Mouse (Mus musculus): ENCODE measurements around the gene Spin1. TPM values are rescaled to one million over a fixed set of nuclear protein-coding genes. Genes with fewer than 3 reads are reported as not detected.

The Spin1 gene
- polyA plus RNA-seq, 1 experiment from 2014 or later = 131 TPM

- no peak overlapping the region for H3K9ac ChIP-seq
- H3K36me3 ChIP-seq = peaks cover 65% of the 10 kb centered on the region
- no peak for ATAC-seq (ENCODE audit: low FRiP score, low read depth)
Measured at GRCm38 (mm10) chr13:51155178-51156013, 54.7 kb downstream of the Spin1 start.

GRCm38 (mm10) chr13:51156014-51156386 is 55.3 kb downstream of the Spin1 start:
- H3K4me2 ChIP-seq (replicated peaks) = no peak overlapping the region
- 96% methylated on average over 6 of the region's 6 CpGs for WGBS
- no peaks in the 10 kb centered on the region for H3K9me3 ChIP-seq
- H3K9ac ChIP-seq = no peak overlapping the region
- H3K27ac ChIP-seq = no peak overlapping the region
- no peak for ATAC-seq (ENCODE audit: low FRiP score, low read depth)
- H3K4me3 ChIP-seq = no peak overlapping the region
- no peaks in the 10 kb centered on the region for H3K4me1 ChIP-seq
- H3K36me3 ChIP-seq = peaks cover 59% of the 10 kb centered on the region
- H3K27me3 ChIP-seq = no peaks in the 10 kb centered on the region

More at GRCm38 (mm10) chr13:51155178-51156013, 54.7 kb downstream of the Spin1 start:
- Histone ChIP-seq H3K4me3 (no peak overlapping the region), H3K4me1 (no peaks in the 10 kb centered on the region), H3K27me3 (no peaks in the 10 kb centered on the region), H3K9me3 (no peaks in the 10 kb centered on the region), H3K27ac (no peak overlapping the region), H3K4me2 (replicated peaks) (no peak overlapping the region)
- 91% methylated on average over 15 of the region's 15 CpGs for WGBS

GRCm38 (mm10) chr13:51157291-51157690 is 56.6 kb downstream of the Spin1 start:
- no peak overlapping the region for H3K27ac ChIP-seq
- H3K4me3 ChIP-seq = no peak overlapping the region
- no peaks in the 10 kb centered on the region for H3K27me3 ChIP-seq
- no peak overlapping the region for H3K9ac ChIP-seq
- H3K9me3 ChIP-seq = no peaks in the 10 kb centered on the region
- WGBS = 81% methylated on average over 3 of the region's 3 CpGs
- H3K4me2 ChIP-seq (replicated peaks) = no peak overlapping the region
- no peak for ATAC-seq (ENCODE audit: low FRiP score, low read depth)
- H3K4me1 ChIP-seq = no peaks in the 10 kb centered on the region
- H3K36me3 ChIP-seq = peaks cover 61% of the 10 kb centered on the region

GRCm38 (mm10) chr13:51161672-51162071 is 61.0 kb downstream of the Spin1 start:
- Histone ChIP-seq H3K4me2 (replicated peaks) (no peak overlapping the region), H3K9me3 (no peaks in the 10 kb centered on the region), H3K9ac (no peak overlapping the region), H3K4me1 (no peaks in the 10 kb centered on the region), H3K36me3 (peaks cover 32% of the 10 kb centered on the region), H3K27ac (no peak overlapping the region), H3K27me3 (no peaks in the 10 kb centered on the region), H3K4me3 (no peak overlapping the region)
- ATAC-seq (ENCODE audit: low FRiP score, low read depth) = no peak
- WGBS = 78% methylated on average over 2 of the region's 2 CpGs

- H3K4me3 ChIP-seq = no peak overlapping the region
- no peaks in the 10 kb centered on the region for H3K4me1 ChIP-seq
- H3K4me2 ChIP-seq (replicated peaks) = no peak overlapping the region
- H3K27me3 ChIP-seq = no peaks in the 10 kb centered on the region
- H3K27ac ChIP-seq = no peak overlapping the region
- H3K9me3 ChIP-seq = no peaks in the 10 kb centered on the region
- no peak overlapping the region for H3K9ac ChIP-seq
- no peak for ATAC-seq (ENCODE audit: low FRiP score, low read depth)
- WGBS = 84% methylated on average over 6 of the region's 6 CpGs
- peaks cover 30% of the 10 kb centered on the region for H3K36me3 ChIP-seq
Measured at GRCm38 (mm10) chr13:51162246-51162645, 61.6 kb downstream of the Spin1 start.

GRCm38 (mm10) chr13:51166711-51167110 is 66.0 kb downstream of the Spin1 start:
- Histone ChIP-seq H3K4me2 (replicated peaks) (no peak overlapping the region), H3K27me3 (peaks cover 5% of the 10 kb centered on the region), H3K9me3 (no peaks in the 10 kb centered on the region), H3K36me3 (peaks cover 12% of the 10 kb centered on the region), H3K4me3 (no peak overlapping the region), H3K9ac (no peak overlapping the region), H3K4me1 (peaks cover 16% of the 10 kb centered on the region), H3K27ac (no peak overlapping the region)
- ATAC-seq (ENCODE audit: low FRiP score, low read depth) = no peak
- 55% methylated on average over 11 of the region's 11 CpGs for WGBS

GRCm38 (mm10) chr13:51170215-51170614 is 69.5 kb downstream of the Spin1 start:
- Histone ChIP-seq H3K4me3 (peak overlapping the region; percentile 48), H3K4me1 (peaks cover 24% of the 10 kb centered on the region)
- no peak for ATAC-seq (ENCODE audit: low FRiP score, low read depth)

GRCm38 (mm10) chr13:51170691-51171680 is 70.3 kb downstream of the Spin1 start, which contains the start of gene Nxnl2:
TSS of gene Nxnl2 (plus strand) at chr13:51171022.
- no peak within 1 kb of the TSS for H3K27ac ChIP-seq
- no peaks in the 10 kb centered on the region for H3K36me3 ChIP-seq
- H3K9ac ChIP-seq = peak within 1 kb of the TSS; percentile 70
- peak within 1 kb of the TSS; percentile 48 for H3K4me3 ChIP-seq
- H3K4me1 ChIP-seq = peaks cover 24% of the 10 kb centered on the region
- H3K9me3 ChIP-seq = peaks cover 4% of the 10 kb centered on the region; the same call in 1 of the 2 replicates
- WGBS = under 1% methylated on average over 56 of the region's 64 CpGs
- peak within 1 kb of the TSS; percentile 85 for H3K4me2 ChIP-seq (replicated peaks)
- peak; percentile 86 for ATAC-seq (ENCODE audit: low FRiP score, low read depth)
- H3K27me3 ChIP-seq = peaks cover 13% of the 10 kb centered on the region

More at GRCm38 (mm10) chr13:51170215-51170614, 69.5 kb downstream of the Spin1 start:
- Histone ChIP-seq H3K9me3 (peaks cover 4% of the 10 kb centered on the region; the same call in 1 of the 2 replicates), H3K9ac (0 out of 2 replicates have a peak overlapping the region, but pooled peaks have one; percentile 70), H3K4me2 (replicated peaks) (peak overlapping the region; percentile 85), H3K27me3 (peaks cover 13% of the 10 kb centered on the region), H3K27ac (no peak overlapping the region), H3K36me3 (no peaks in the 10 kb centered on the region)
- 41% methylated on average over 11 of the region's 11 CpGs for WGBS

GRCm38 (mm10) chr13:51172601-51173000 is 71.9 kb downstream of the Spin1 start:
- WGBS = 76% methylated on average over 7 of the region's 7 CpGs
- H3K27me3 ChIP-seq = peaks cover 13% of the 10 kb centered on the region
- H3K4me3 ChIP-seq = no peak overlapping the region
- ATAC-seq (ENCODE audit: low FRiP score, low read depth) = no peak
- no peak overlapping the region for H3K27ac ChIP-seq
- no peak overlapping the region for H3K9ac ChIP-seq
- H3K4me2 ChIP-seq (replicated peaks) = peak overlapping the region; percentile 85; the same call in 1 of the 2 replicates
- no peaks in the 10 kb centered on the region for H3K36me3 ChIP-seq
- H3K9me3 ChIP-seq = peaks cover 9% of the 10 kb centered on the region
- peaks cover 24% of the 10 kb centered on the region for H3K4me1 ChIP-seq

- Histone ChIP-seq H3K4me2 (replicated peaks) (no peak overlapping the region), H3K9me3 (peaks cover 5% of the 10 kb centered on the region; the same call in 1 of the 2 replicates), H3K4me1 (no peaks in the 10 kb centered on the region), H3K36me3 (no peaks in the 10 kb centered on the region), H3K27me3 (no peaks in the 10 kb centered on the region), H3K4me3 (no peak overlapping the region), H3K27ac (no peak overlapping the region), H3K9ac (no peak overlapping the region)
- WGBS = 84% methylated on average over 10 of the region's 10 CpGs
- no peak for ATAC-seq (ENCODE audit: low FRiP score, low read depth)
Measured at GRCm38 (mm10) chr13:51178932-51179331, 78.3 kb downstream of the Spin1 start.

GRCm38 (mm10) chr13:51179362-51179761 is 78.7 kb downstream of the Spin1 start:
- H3K27me3 ChIP-seq = no peaks in the 10 kb centered on the region
- no peak overlapping the region for H3K4me3 ChIP-seq
- H3K27ac ChIP-seq = no peak overlapping the region
- WGBS = 55% methylated on average over 3 of the region's 3 CpGs
- peaks cover 5% of the 10 kb centered on the region; the same call in 1 of the 2 replicates for H3K9me3 ChIP-seq
- ATAC-seq (ENCODE audit: low FRiP score, low read depth) = no peak
- H3K4me2 ChIP-seq (replicated peaks) = no peak overlapping the region
- H3K36me3 ChIP-seq = no peaks in the 10 kb centered on the region
- H3K4me1 ChIP-seq = no peaks in the 10 kb centered on the region
- H3K9ac ChIP-seq = no peak overlapping the region

GRCm38 (mm10) chr13:51182236-51182635 is 81.6 kb downstream of the Spin1 start:
- Histone ChIP-seq H3K9ac (no peak overlapping the region), H3K27ac (no peak overlapping the region), H3K9me3 (no peaks in the 10 kb centered on the region), H3K4me3 (no peak overlapping the region), H3K4me2 (replicated peaks) (no peak overlapping the region), H3K27me3 (no peaks in the 10 kb centered on the region), H3K36me3 (no peaks in the 10 kb centered on the region), H3K4me1 (no peaks in the 10 kb centered on the region)
- no peak for ATAC-seq (ENCODE audit: low FRiP score, low read depth)
- WGBS = 86% methylated on average over 7 of the region's 7 CpGs
